Mouse (Mus musculus) forebrain, embryonic 12.5 days (tissue): Measurements from ENCODE around the gene Capn2. TPM values are rescaled to one million over a fixed set of nuclear protein-coding genes. Genes with fewer than 3 reads are reported as not detected.

ENCODE experiments used
- ATAC-seq: fragments of 200-750 bp; cut with Nextera tagmentation; 2 replicates; pipeline ENCODE4 v1.8.0; 2017; ENCODE audit warnings: moderate TSS enrichment; ENCODE audit not compliant: low FRiP score
- H3K27ac ChIP-seq: fragments of 300-500 bp; sonication (generic); 2 replicates; pipeline ENCODE4 v1.5.1; 2016; ENCODE audit warnings: mild to moderate bottlenecking
- H3K27me3 ChIP-seq: fragments of 300-500 bp; sonication (generic); 2 replicates; pipeline ENCODE4 v1.6.1; 2016; ENCODE audit warnings: mild to moderate bottlenecking
- H3K36me3 ChIP-seq: fragments of 300-500 bp; sonication (generic); replicated peaks from 2 replicates; pipeline ENCODE4 v1.6.1; 2016; ENCODE audit warnings: mild to moderate bottlenecking
- H3K4me1 ChIP-seq: fragments of 300-500 bp; sonication (generic); 2 replicates; pipeline ENCODE4 v1.6.1; 2016
- H3K4me2 ChIP-seq: fragments of 300-500 bp; sonication (generic); 2 replicates; pipeline ENCODE4 v1.6.1; 2016; ENCODE audit warnings: mild to moderate bottlenecking, moderate library complexity
- H3K4me3 ChIP-seq: fragments of 300-500 bp; sonication (generic); replicated peaks from 2 replicates; pipeline ENCODE4 v1.5.1; 2016; ENCODE audit warnings: mild to moderate bottlenecking
- H3K9ac ChIP-seq: fragments of 300-500 bp; sonication (generic); 2 replicates; pipeline ENCODE4 v1.6.1; 2016; ENCODE audit warnings: mild to moderate bottlenecking
- H3K9me3 ChIP-seq: fragments of 300-500 bp; sonication (generic); 2 replicates; pipeline ENCODE4 v1.6.1; 2016
- WGBS: fragments of 180-500 bp; shearing (Covaris S2); methylation state at CpG from one replicate; pipeline ENCODE4 v1.1.7; 2016; 5-methylcytosine and 5-hydroxymethylcytosine counted together
- polyA plus RNA-seq: library from polyadenylated mRNA; unstranded; fragments of >200 nt; fragmentation: Nextera tagmentation; extraction: Ambion mirVana; gene quantifications from 2 replicates; pipeline ENCODE4 v1.2.1, GENCODE M21; 2016

Capn2 gene
- polyA plus RNA-seq, 1 experiment from 2014 or later, result 95.6 TPM

DNA sequence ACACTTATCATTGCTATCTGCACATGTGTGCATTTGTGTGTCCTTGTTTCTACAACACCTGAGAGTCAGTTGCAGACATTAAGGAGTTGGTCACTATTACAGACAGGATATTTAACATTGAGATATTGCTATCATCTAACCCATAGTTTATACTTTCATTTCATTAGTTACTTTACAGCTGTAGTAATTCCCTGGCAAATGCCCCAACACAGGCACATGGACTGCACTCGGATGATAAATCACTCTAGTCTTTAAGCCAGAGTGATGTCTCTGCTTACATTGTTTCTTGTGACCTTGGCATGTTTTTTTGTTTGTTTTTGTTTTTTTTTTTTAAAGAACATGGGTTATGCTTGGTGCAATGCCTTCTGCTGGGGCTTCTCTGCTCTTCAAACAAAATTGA lies 26.5 kb upstream of the Capn2 start:
- Histone ChIP-seq H3K4me1 (no peaks in the 10 kb centered on the region), H3K27ac (no peak overlapping the region), H3K9me3 (peaks cover 4% of the 10 kb centered on the region; the same call in 1 of the 2 replicates), H3K27me3 (0 out of 2 replicates have a peak, but pooled peaks cover 4% of the 10 kb centered on the region), H3K4me3 (no peak overlapping the region), H3K9ac (no peak overlapping the region), H3K4me2 (no peak overlapping the region), H3K36me3 (no peaks in the 10 kb centered on the region)
- ATAC-seq, result no peak
- WGBS, result 78% methylated on average over 1 of the region's 1 CpGs

DNA sequence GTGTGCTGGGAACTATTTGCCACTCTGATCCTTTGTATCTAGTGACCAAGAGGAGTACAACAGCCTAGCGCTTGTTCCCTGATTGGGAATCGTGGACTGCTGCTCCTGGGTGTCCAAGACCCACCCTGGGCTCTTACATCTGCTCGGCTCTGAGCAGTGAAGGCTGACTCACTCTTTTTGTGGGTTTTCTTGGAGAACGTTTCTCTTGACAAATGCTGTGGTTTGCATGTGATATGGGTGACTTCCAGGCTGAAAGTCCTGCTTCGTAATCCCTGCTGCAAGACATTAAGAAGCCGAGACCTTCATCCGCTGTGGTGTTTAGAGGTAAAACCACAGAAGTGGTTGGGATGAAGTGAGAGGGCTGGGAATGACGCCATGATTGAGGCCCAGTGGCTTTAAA lies 25.7 kb upstream of the Capn2 start:
- no peaks in the 10 kb centered on the region for H3K4me1 ChIP-seq
- peaks cover 4% of the 10 kb centered on the region; the same call in 1 of the 2 replicates for H3K9me3 ChIP-seq
- H3K4me3 ChIP-seq, result no peak overlapping the region
- ATAC-seq, result no peak
- no peak overlapping the region for H3K4me2 ChIP-seq
- WGBS, result 88% methylated on average over 8 of the region's 8 CpGs
- H3K27me3 ChIP-seq, result 0 out of 2 replicates have a peak, but pooled peaks cover 4% of the 10 kb centered on the region
- no peak overlapping the region for H3K9ac ChIP-seq
- H3K27ac ChIP-seq, result no peak overlapping the region
- H3K36me3 ChIP-seq, result no peaks in the 10 kb centered on the region

DNA sequence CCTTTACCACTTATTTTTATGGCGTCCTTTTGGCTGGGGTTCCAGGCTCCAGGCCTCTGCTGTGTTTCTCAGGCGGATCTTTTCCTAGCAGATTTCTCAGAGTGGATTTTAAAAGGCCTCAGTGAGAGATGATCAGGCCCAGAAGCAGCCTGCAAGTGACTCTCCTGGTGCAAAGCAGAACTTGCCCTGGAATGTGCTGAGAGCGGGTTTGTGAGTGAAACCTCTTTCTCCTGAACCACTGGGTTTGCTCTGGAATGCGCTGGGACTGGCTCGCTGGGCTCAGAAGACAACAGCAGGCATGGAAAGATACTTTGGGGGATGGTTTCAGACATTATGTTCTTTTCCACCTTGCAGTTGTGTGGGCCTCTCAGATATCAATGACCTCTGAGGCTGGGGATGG lies 24.7 kb upstream of the Capn2 start:
- WGBS, result 74% methylated on average over 5 of the region's 5 CpGs
- no peak overlapping the region for H3K27ac ChIP-seq

DNA sequence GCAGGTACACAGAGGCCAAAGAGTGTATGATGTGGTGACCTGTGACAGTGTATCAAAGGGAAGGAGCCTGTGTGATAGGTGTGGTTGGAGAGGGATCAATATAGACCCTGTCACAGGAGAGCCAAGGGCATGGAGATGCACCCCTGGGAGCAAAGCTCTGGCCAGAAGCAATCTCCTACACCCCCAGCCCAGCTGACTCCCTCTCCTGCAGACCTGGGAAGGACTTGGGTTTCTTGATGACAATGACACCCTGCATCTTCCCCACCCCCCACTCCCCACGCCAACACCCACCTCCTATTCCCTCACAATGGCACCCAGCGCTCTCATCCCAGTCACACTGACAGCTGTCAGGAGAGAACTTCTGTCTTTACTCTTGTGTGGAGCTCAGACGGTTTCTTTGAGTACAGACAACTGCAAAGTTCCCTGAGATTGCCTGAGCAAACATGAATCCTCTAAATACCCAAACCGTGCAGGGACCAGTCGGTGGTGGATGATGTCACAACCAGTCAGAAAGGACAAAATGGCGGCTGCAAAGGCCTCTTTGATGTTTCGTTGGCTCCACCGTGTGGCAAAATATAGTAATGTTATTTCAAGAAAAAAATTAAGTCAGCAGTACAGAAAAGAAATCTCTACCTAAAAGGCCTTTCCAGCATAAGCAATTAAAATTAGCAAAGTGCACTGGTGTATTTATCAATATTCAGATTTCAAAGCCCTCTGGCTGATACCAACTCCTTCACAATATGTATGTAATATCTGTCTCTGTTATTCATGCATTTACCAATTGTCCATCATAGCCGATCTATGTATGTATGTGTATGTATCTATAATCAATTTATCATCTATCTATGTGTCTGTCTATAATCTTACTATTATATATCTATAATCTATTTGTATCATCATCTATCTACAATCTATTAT lies 21.9 kb upstream of the Capn2 start:
- Histone ChIP-seq H3K9ac (peak overlapping the region; percentile 64), H3K4me2 (peak overlapping the region; percentile 58), H3K4me3 (peak overlapping the region; percentile 37), H3K36me3 (no peaks in the 10 kb centered on the region), H3K27me3 (0 out of 2 replicates have a peak, but pooled peaks cover 4% of the 10 kb centered on the region), H3K9me3 (no peaks in the 10 kb centered on the region), H3K4me1 (no peaks in the 10 kb centered on the region), H3K27ac (no peak overlapping the region)
- peak; percentile 94 for ATAC-seq
- 17% methylated on average over 9 of the region's 9 CpGs for WGBS

More for the DNA sequence above, 24.7 kb upstream of the Capn2 start:
- H3K36me3 ChIP-seq, result no peaks in the 10 kb centered on the region
- H3K4me3 ChIP-seq, result no peak overlapping the region
- H3K27me3 ChIP-seq, result 0 out of 2 replicates have a peak, but pooled peaks cover 4% of the 10 kb centered on the region
- H3K9ac ChIP-seq, result no peak overlapping the region
- no peak for ATAC-seq
- H3K4me1 ChIP-seq, result no peaks in the 10 kb centered on the region
- peaks cover 4% of the 10 kb centered on the region; the same call in 1 of the 2 replicates for H3K9me3 ChIP-seq
- H3K4me2 ChIP-seq, result no peak overlapping the region

DNA sequence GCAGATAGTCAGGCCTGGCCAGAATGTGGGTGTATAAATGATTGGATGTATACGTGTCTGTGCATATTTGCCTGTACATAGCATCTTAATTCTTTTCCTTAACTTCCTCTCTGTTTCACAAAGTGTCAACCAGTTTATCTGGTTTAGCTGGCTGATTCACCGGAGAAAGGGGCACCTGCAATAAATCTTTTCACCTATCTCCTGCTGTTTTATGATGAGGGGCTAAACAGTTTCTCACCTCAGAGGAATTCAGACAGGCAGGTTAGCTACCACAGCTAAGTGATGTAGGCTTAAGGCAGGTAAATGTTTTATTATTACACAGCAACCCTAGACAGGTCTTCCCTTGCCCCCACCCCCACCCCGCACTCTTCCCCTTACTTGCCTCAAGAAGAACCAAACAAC lies 17.7 kb upstream of the Capn2 start:
- Histone ChIP-seq H3K27ac (no peak overlapping the region), H3K9ac (no peak overlapping the region), H3K4me2 (no peak overlapping the region), H3K4me3 (no peak overlapping the region), H3K4me1 (no peaks in the 10 kb centered on the region), H3K27me3 (peaks cover 10% of the 10 kb centered on the region; the same call in 1 of the 2 replicates), H3K9me3 (no peaks in the 10 kb centered on the region), H3K36me3 (no peaks in the 10 kb centered on the region)
- ATAC-seq, result no peak
- 94% methylated on average over 3 of the region's 3 CpGs for WGBS

DNA sequence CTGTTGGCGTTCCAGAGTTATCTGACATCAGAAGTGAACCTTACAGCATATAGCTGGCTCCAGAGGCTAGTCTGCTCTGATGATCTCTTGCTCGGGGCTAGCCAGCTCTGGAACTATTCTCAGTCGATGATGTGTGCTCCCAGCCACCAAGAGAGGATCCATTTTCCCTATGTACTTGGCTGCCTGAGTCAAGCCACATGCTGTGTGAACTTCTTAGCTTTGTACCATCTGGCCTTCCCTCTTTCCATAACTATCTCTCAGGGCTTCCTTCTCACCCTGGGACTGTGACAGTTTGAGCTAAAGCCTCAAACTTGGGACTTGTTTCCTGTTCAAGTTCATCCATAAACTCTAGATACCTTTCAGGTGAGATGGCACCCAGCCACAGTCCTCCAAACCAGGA lies 16.2 kb upstream of the Capn2 start:
- no peak overlapping the region for H3K4me3 ChIP-seq
- WGBS, result 76% methylated on average over 3 of the region's 3 CpGs
- peaks cover 17% of the 10 kb centered on the region for H3K27me3 ChIP-seq
- H3K4me2 ChIP-seq, result no peak overlapping the region
- no peaks in the 10 kb centered on the region for H3K9me3 ChIP-seq
- ATAC-seq, result no peak
- no peak overlapping the region for H3K27ac ChIP-seq
- no peak overlapping the region for H3K9ac ChIP-seq
- peaks cover 2% of the 10 kb centered on the region for H3K4me1 ChIP-seq
- no peaks in the 10 kb centered on the region for H3K36me3 ChIP-seq

DNA sequence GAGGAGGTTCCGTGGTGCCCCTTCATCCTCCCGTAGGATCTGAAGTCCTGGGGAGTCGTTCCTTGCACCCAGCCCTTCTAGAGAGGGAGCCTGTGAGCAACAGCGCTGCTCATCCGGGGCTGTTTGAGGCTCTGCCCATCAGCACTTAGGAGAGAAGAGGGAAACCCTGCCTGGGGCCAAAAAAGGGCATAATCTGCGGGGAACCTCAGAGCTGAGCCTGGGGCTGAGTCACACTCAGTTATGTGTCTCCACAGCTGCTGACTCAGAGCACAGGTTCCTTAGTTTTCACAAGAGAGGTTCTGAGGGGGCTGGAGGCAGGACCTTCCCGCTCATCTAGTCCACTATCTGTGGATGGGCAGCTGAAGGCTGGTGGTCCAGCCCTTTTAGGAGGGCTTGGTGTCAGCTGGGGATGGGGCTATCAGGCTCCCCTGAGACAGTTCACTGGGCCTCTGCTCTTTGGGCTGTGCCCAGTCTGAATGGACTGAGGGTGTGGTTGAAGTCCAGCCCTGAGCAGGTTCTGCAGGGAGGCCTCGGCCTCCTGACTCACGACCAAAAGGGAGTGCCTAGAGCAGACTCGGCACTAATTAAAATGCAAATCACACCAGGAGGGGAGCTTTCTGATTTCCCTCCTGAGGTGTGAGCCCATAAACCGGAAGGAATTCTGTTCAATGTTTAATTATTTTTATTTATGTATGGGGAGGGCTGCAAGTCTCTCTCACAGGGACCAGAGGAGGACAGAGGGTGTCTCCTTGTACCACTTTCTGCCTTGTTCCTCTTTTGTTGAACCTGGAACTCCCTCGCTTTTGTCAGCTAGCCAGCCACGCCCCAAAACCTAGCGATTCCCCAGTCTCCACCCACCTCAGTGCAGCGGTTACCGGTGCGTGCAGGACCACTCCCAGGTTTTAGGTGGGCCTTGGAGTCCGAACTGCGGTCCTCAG lies 10.8 kb upstream of the Capn2 start:
- WGBS, result 5% methylated on average over 19 of the region's 19 CpGs
- ATAC-seq, result peak; percentile 44
- no peak overlapping the region for H3K9ac ChIP-seq
- H3K27me3 ChIP-seq, result peaks cover 29% of the 10 kb centered on the region
- H3K27ac ChIP-seq, result no peak overlapping the region
- H3K4me1 ChIP-seq, result peaks cover 17% of the 10 kb centered on the region
- H3K4me3 ChIP-seq, result peak overlapping the region; percentile 16; the same call in 1 of the 2 replicates
- H3K36me3 ChIP-seq, result no peaks in the 10 kb centered on the region
- H3K4me2 ChIP-seq, result peak overlapping the region; percentile 43
- H3K9me3 ChIP-seq, result no peaks in the 10 kb centered on the region

DNA sequence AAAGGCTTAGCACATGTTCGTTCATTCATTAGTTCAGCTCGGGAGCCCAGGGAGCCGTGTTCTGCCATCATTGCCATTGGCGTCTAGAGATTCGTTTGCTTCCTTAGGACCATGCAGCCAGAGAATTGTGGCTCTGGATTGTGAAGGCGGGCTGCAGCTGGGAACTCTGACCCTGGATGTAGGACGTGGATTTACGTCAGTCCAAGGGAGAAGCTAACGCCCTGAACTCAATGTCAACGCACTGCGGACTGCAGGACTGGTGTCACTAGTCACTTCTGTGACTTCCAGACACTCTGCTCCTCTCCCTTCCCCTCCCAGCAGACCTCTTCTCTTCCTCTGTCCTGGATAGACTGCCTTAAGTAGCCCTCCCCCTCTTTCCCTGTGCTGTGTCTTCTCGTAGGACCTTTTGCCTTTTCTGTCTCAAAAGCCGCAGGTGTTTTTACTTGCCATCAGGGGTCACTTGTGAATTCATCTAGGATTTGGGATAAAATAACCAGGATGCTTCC lies 9.9 kb upstream of the Capn2 start:
- no peaks in the 10 kb centered on the region for H3K36me3 ChIP-seq
- no peak overlapping the region for H3K4me3 ChIP-seq
- H3K27me3 ChIP-seq, result peaks cover 28% of the 10 kb centered on the region
- H3K9ac ChIP-seq, result no peak overlapping the region
- no peak overlapping the region for H3K4me2 ChIP-seq
- ATAC-seq, result no peak
- H3K9me3 ChIP-seq, result no peaks in the 10 kb centered on the region
- peaks cover 17% of the 10 kb centered on the region for H3K4me1 ChIP-seq
- no peak overlapping the region for H3K27ac ChIP-seq
- whole genome bisulfite sequencing, result 51% methylated on average over 13 of the region's 13 CpGs

DNA sequence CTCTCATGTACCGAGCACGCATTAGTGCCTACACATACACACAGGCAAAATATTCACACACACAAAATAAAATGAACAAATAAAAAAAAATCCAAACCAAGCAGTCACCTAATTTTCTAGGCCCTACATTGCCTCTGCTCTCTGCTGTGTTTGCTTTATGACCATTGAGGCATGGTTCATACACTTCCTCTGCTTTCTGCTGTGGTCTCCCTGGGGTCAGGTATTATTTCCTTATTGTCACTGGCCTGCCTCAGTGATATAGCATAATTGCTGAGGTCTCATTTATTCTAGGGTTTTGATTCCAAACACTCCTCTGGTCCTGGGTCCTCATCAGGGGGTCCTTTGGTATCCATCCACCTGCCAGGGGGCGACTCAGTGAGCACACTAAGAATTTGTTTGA lies 8.2 kb upstream of the Capn2 start:
- H3K9me3 ChIP-seq, result no peaks in the 10 kb centered on the region
- no peak for ATAC-seq
- H3K36me3 ChIP-seq, result no peaks in the 10 kb centered on the region
- H3K4me1 ChIP-seq, result peaks cover 17% of the 10 kb centered on the region
- no peak overlapping the region for H3K4me3 ChIP-seq
- no peak overlapping the region for H3K4me2 ChIP-seq
- H3K27me3 ChIP-seq, result peaks cover 28% of the 10 kb centered on the region; the same call in 1 of the 2 replicates
- H3K27ac ChIP-seq, result no peak overlapping the region
- 91% methylated on average over 3 of the region's 3 CpGs for WGBS
- no peak overlapping the region for H3K9ac ChIP-seq

DNA sequence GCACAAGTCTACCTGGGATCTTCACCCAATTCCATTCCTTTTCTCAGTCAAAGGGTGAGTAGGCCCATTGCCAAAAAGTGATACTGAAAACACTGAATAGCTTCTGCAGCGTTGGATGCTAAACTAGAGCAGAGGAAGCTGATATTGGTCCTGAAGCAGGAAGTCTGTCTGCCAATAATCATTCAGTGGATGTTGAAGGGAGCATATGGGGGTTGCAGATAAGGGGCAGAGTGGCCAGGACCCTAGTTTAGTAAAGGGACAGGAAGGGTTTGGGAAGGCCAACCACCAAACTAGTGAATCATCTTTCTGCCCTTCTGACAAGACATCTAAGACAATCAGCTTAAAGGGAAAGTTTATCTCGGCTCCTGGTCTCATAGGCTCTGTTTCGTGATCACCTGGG lies 6.3 kb upstream of the Capn2 start:
- Histone ChIP-seq H3K27ac (no peak overlapping the region), H3K4me3 (no peak overlapping the region), H3K9ac (no peak overlapping the region), H3K27me3 (peaks cover 40% of the 10 kb centered on the region), H3K9me3 (no peaks in the 10 kb centered on the region), H3K4me1 (peaks cover 23% of the 10 kb centered on the region), H3K36me3 (no peaks in the 10 kb centered on the region), H3K4me2 (no peak overlapping the region)
- no peak for ATAC-seq
- 89% methylated on average over 3 of the region's 3 CpGs for whole genome bisulfite sequencing

DNA sequence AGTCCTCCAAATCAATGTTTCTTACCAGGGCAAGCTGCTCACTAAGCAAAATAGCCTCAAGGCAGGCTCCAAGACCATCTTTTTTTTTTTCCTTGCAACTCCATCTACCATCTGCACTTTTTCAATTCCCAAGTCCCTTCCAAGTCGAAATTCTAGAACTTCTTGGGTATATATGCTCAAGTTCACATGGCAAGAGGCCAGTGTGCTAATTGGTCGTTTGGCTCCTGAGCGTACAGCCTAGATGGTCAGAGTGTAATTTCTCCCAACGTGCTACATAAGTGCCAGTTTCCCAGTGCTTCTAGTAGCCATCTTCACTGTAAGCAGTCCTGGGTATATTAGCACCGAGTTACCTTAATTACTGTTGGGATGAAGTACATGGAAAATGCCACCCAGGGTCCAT lies 5.6 kb upstream of the Capn2 start:
- no peaks in the 10 kb centered on the region for H3K9me3 ChIP-seq
- H3K4me2 ChIP-seq, result no peak overlapping the region
- no peaks in the 10 kb centered on the region for H3K36me3 ChIP-seq
- ATAC-seq, result no peak
- H3K9ac ChIP-seq, result no peak overlapping the region
- H3K27ac ChIP-seq, result no peak overlapping the region
- no peak overlapping the region for H3K4me3 ChIP-seq
- H3K27me3 ChIP-seq, result peaks cover 39% of the 10 kb centered on the region
- 79% methylated on average over 5 of the region's 5 CpGs for WGBS
- H3K4me1 ChIP-seq, result peaks cover 15% of the 10 kb centered on the region

DNA sequence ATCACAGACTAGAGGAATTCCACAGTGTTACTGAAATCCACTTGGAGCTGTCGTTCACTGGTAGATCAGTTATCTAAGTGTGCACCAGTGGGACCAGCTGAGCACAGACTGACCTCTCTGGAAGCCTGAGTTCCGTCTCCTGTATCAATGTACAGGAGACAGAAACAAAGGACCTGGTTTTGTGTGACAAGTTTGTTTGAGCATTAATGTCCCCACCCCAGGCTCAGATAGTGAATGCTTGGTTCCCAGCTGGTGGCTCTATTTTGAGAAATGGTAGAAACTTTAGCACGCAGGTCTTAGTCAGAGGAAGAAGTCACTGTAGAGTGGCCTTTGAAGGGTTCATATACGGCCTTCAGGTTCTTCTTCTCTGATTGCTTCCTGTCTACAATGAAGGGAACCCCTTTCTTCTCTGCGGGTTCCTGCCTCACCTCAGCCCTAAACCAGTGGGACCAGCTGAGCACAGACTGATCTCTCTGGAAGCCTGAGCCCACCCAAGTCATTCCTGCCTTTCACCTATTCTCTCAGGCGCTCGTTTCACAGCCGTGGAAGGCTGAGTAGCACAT lies 3.6 kb upstream of the Capn2 start:
- Histone ChIP-seq H3K4me2 (no peak overlapping the region), H3K9ac (no peak overlapping the region), H3K27ac (no peak overlapping the region), H3K4me3 (no peak overlapping the region), H3K9me3 (no peaks in the 10 kb centered on the region), H3K27me3 (peaks cover 28% of the 10 kb centered on the region), H3K4me1 (peaks cover 16% of the 10 kb centered on the region), H3K36me3 (no peaks in the 10 kb centered on the region)
- ATAC-seq, result no peak
- whole genome bisulfite sequencing, result 70% methylated on average over 8 of the region's 8 CpGs
